Mouse (Mus musculus) adipocyte (in vitro differentiated cells): ENCODE results near the gene Sin3b.
A peak's percentile ranks its signal among the peaks of the same experiment; 100 is the strongest.
"Not testable (repeated sequence)": the region's sequence is repeated elsewhere in the genome, so short reads cannot be mapped to it uniquely, and the experiment has no call there.

Experiments
- DNase-seq: peaks from one replicate; pipeline ENCODE4 v3.0.0-alpha.2; 2016; ENCODE audit warnings: low spot score

Sin3b gene

DNA sequence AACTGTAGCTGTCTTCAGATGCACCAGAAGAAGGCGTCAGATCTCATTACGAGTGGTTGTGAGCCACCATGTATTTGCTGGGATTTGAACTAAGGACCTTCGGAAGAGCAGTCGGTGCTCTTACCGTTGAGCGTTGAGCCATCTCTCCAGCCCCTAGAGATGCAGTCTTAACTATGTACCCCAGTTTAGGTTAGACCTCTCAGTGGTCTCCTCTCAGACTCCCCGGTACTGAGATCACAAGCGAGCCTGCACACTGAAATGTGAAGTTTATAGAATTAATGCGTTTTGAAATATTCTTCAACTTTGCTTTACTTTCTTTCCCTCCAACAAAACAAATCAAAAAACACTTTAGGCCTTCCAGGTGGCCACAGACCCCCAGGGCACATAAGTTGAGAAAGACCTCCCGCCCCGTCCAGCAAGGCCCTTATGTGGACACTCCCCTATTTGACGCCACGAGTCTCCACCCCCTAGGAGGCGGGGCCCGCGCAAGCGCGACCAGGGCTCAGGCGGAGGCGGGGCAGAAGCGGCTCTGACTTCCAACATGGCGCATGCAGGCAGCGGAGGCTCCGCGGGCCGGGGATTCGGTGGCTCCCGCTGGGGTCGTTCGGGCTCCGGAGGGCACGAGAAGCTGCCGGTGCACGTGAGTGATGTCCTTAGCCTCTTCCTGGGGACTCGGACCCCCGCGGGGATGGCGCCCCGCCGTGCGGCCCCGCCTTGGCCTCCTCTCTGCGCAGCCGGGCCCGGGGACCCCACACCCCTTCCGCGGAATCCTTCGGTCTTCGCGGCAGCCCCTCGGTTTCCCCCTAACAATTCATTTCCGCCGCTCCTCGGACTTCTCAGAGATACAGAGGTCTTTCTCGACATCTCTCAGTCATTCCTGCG lies at the start of gene Sin3b:
Gene Sin3b (plus strand): TSS at position 517 of the 882 bp plus-strand sequence.
- DNase-seq: peak; percentile 96

DNA sequence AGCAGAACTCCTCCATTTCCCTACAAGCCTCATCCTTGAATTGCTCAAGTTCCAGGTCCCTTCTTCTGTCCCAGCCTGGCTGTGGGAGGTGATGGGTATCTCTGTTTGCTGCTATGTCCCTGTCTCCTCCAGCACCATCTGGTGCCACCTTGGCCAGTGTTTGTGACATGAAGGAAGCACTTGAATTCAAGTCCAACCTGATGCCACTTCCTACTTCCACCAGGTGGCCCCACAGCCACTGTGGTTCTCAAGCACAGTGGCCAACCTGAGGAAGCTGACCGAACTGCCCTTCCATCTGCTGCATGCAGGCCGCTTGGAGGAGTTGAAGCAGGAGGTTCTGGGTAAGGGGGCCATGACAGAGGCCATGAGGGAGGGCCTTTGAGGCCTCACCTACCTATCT lies 48.9 kb upstream of the Sin3b start:
- DNase-seq: no peak

- no peak for DNase-seq
Observed at GRCm38 (mm10) chr8:72676436-72676835, 46.6 kb upstream of the Sin3b start.

- DNase-seq: not testable (repeated sequence)
Observed at GRCm38 (mm10) chr8:72676844-72677243, 46.2 kb upstream of the Sin3b start.

DNA sequence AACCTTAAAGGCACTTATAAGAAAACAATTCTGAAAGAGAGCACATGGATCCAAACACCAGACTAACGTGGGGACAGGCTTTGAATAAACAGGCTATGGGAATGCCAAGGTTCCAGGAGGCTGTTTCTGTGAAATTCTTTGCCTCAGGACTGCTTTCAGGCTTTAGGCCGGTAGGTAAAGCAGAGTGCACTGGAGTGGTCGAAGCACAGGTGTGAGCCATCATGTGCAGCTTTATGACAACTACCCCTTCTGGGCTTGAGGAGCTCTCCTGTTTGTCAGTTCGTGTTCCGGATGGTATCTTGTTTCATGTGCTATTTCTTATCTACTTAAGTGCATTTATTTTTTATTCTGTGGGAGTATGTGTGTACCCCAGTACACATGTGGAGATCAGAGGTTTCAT lies 45.8 kb upstream of the Sin3b start:
- DNase-seq: no peak

GRCm38 (mm10) chr8:72680133-72680532 lies 43.0 kb upstream of the Sin3b start:
- DNase-seq: peak; percentile 83

DNA sequence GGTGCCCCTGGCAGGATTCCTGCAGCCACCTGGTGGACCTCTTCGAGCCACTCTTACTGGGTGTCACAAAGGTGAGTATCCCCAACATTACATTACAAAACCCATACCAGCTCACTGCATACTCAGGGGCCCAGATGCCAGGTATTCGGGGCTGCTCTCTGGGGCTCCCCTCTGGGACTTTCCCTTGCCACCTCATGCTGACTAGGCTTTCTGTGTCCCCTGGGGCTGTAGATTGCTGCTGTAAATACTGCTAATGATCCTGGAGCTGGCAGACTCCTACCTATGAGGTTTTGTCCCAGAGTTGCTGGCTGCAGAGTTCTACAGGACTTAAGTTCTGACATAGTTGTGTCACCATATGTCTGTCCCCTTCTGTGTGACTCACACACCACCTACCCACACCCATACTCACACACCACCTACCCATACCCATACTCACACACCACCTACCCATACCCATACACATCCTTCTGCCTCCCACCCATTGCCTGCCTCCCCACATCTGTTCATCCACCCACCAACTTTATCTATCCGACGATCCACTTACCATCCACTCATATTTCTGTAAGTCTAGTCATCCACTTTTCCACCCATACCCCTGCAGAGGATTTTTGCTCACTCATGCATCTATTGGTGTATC lies 40.9 kb upstream of the Sin3b start:
- DNase-seq: no peak

- DNase-seq: no peak
Observed at GRCm38 (mm10) chr8:72683010-72683521, 40.0 kb upstream of the Sin3b start.

GRCm38 (mm10) chr8:72683572-72684099 lies 39.4 kb upstream of the Sin3b start:
- DNase-seq: not testable (repeated sequence)

GRCm38 (mm10) chr8:72698349-72698926 lies 24.6 kb upstream of the Sin3b start:
- no peak for DNase-seq

GRCm38 (mm10) chr8:72712569-72712968 lies 10.5 kb upstream of the Sin3b start:
- no peak for DNase-seq

DNA sequence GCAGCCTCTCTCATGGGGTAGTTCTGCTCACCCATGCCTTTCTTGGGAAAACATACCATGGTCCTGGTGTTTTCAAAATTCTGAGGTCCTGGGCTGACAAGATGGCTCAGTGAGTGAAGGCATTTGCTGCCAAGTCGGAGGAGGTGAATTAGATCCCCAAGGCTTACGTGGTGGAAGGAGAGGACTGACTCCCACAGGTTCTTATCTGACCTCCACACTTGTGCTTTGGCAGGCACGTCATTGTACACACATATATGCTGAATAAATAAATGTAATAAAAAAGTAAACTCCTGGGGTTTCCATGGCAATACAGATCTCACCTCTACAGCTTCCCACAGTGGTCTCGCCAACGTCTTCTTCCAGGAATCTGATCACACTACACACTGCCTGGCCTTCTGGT lies 6.5 kb upstream of the Sin3b start:
- DNase-seq: no peak

- peak; percentile 13 for DNase-seq
Observed at GRCm38 (mm10) chr8:72720541-72720940, 2.5 kb upstream of the Sin3b start.

DNA sequence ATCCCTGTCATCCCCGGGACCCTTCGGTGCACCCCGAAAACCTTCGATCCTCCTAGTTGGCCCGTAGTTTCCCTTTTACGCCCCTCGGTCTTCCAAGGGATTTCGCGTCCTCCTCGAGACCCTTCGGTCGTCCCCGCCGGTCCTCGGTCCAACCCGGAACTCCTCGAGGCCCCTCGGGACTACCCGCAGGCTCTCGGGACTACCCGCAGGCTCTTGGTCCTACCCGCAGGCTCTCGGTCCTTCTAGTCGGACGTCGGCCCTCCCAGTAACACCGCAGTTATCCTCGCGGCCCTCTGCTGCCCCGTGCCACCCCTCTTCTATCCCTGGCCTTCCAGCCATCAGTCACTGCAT lies 541 bp downstream of the Sin3b start:
- peak; percentile 10 for DNase-seq

GRCm38 (mm10) chr8:72728636-72729035 lies 5.6 kb downstream of the Sin3b start:
- DNase-seq: no peak

DNA sequence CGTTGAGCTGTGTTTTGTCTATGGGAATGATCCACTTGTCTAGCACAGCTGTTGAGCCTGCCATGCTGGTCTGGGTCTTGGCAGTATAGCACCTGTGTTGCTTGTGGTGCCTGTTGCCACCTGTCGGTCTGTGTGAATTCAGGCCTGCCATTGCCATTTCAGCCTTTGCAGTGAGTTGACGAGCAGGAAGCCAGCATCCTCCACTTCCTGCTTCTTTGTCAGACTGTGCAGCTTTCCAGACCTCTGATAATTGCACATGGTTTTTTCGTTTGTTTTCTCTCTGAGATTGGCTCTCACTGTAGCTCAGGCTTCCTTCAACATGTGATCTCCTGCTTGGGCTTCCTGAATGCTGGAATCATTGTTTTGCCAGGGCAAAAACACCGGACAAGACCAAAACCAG lies 11.9 kb downstream of the Sin3b start:
- no peak for DNase-seq

DNA sequence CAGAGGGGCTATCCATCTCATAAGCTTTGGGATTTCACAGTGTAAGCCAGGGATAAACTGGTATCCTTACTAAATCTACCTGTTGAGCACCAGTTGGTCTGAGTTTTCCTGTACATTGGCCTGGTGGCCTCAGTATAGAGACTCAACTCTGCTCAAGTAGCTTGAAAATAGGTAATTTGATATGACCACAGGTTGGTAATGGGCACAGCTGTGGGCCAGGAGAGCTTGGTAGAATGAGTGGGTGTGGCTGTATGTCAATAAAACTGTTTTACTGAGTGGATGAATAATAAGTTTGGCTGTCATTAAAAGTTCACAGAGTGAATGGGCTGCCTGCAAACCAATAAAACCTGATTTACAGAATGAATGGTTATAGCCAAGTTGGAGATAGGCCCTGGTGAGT lies 13.8 kb downstream of the Sin3b start:
- DNase-seq: no peak

GRCm38 (mm10) chr8:72746061-72746460 lies 23.0 kb downstream of the Sin3b start:
- DNase-seq: peak; percentile 51

- no peak for DNase-seq
Observed at GRCm38 (mm10) chr8:72749846-72750245, 26.8 kb downstream of the Sin3b start.

GRCm38 (mm10) chr8:72750266-72750665 lies 27.2 kb downstream of the Sin3b start:
- no peak for DNase-seq

DNA sequence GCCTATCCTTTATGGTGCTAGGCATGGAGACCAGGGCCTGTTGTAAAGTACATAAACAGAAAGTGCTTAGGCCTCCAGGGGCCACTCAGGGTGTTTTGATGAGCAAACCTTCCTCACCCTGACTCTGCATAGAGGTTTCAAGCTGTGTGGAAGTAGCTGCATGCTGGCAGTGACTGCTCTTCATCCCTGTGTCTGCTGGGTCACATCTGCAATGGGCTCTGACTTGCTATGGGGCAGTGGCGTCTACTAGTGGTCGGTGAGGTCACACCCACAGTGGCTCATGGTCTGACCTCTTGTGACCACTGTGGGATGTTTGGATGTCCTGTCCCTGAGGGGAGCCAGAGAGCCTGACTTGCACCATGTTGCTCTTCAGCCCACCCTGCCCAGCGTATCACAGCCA lies 28.0 kb downstream of the Sin3b start:
- no peak for DNase-seq

GRCm38 (mm10) chr8:72752289-72752688 lies 29.2 kb downstream of the Sin3b start:
- DNase-seq: no peak

DNA sequence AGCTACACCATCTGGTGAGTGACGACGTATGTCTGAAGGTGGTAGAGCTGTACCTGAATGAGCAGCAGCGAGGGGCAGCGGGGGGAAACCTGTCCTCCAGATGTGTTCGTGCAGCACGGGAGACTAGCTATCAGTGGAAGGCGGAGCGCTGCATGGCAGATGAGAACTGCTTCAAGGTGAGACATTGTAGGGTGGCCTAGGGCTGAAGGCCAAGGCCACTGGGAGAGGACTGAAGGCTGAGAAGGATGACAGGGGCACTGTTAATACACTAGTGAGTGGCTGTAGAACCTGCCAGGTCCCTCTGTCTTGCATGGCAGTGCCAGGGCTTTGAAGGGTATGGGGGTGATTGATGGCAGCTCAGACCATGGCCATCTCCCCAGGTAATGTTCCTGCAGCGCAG lies 30.1 kb downstream of the Sin3b start:
- no peak for DNase-seq
